Mouse (Mus musculus) liver, postnatal 0 days (tissue): ENCODE measurements at regions not wholly inside any gene's neighbourhood (a gene's known extent, or its start where the extent isn't known, plus 50 kb on each side); places are given as distances from the start of the nearest gene placed in this dataset.

ENCODE experiments used
- ATAC-seq: fragments of 200-750 bp; cut with Nextera tagmentation; 2 replicates; pipeline ENCODE4 v1.8.0; 2017; ENCODE audit warnings: mild to moderate bottlenecking, moderate library complexity
- DNase-seq: peaks from one replicate; pipeline ENCODE4 v3.0.0-alpha.2; 2016
- H3K27ac ChIP-seq: fragments of 300-500 bp; sonication (generic); 2 replicates; pipeline ENCODE4 v1.5.1; 2014; ENCODE audit warnings: antibody characterized with exemption, moderate library complexity, mild to moderate bottlenecking, low read depth
- H3K27me3 ChIP-seq: fragments of 300-500 bp; sonication (generic); 2 replicates; pipeline ENCODE4 v1.6.1; 2014; ENCODE audit warnings: low read length, control low read depth, mixed read lengths; ENCODE audit not compliant: insufficient read depth
- H3K36me3 ChIP-seq: fragments of 300-500 bp; sonication (generic); replicated peaks from 2 replicates; pipeline ENCODE4 v1.6.1; 2014; ENCODE audit warnings: mild to moderate bottlenecking, control low read depth, low read length, moderate library complexity, mixed read lengths; ENCODE audit not compliant: insufficient read depth
- H3K4me1 ChIP-seq: fragments of 300-500 bp; sonication (generic); 2 replicates; pipeline ENCODE4 v1.6.1; 2014; ENCODE audit warnings: antibody characterized with exemption, mild to moderate bottlenecking, control low read depth; ENCODE audit not compliant: insufficient read depth
- H3K4me2 ChIP-seq: fragments of 300-500 bp; sonication (generic); 2 replicates; pipeline ENCODE4 v1.6.1; 2014; ENCODE audit warnings: low read depth, mild to moderate bottlenecking, low read length, moderate library complexity, mixed read lengths
- H3K4me3 ChIP-seq: fragments of 300-500 bp; sonication (generic); 2 replicates; pipeline ENCODE4 v1.5.1; 2014; ENCODE audit warnings: low read depth, low read length
- H3K9ac ChIP-seq: fragments of 300-500 bp; sonication (generic); replicated peaks from 2 replicates; pipeline ENCODE4 v1.6.1; 2014; ENCODE audit warnings: mild to moderate bottlenecking, moderate library complexity
- H3K9me3 ChIP-seq: fragments of 300-500 bp; sonication (generic); 2 replicates; pipeline ENCODE4 v1.6.1; 2016; ENCODE audit warnings: mild to moderate bottlenecking, control low read depth, low read length, mixed read lengths
- CTCF ChIP-seq: sonication (generic); IDR thresholded peaks from 2 replicates; pipeline ENCODE4 v1.5.1; 2016; ENCODE audit warnings: antibody characterized with exemption, low read depth
- EP300 ChIP-seq: IDR thresholded peaks from 2 replicates; pipeline ENCODE4 v1.6.1; 2016; ENCODE audit warnings: antibody characterized with exemption, low read depth, mild to moderate bottlenecking
- WGBS: fragments of 180-500 bp; shearing (Covaris S2); extraction: QIAGEN DNeasy Blood & Tissue Kit; methylation state at CpG from one replicate; pipeline ENCODE4 v1.1.7; 2014; ENCODE audit not compliant: insufficient replicate concordance; 5-methylcytosine and 5-hydroxymethylcytosine counted together

GRCm38 (mm10) chr2:178878436-178878835 is 448.1 kb downstream of the Cdh26 start:
- 84% methylated on average over 12 of the region's 12 CpGs for WGBS
- Histone ChIP-seq H3K27me3 (no peaks in the 10 kb centered on the region), H3K4me3 (no peak overlapping the region), H3K9ac (no peak overlapping the region), H3K4me2 (no peak overlapping the region), H3K36me3 (no peaks in the 10 kb centered on the region), H3K4me1 (no peaks in the 10 kb centered on the region), H3K9me3 (no peaks in the 10 kb centered on the region), H3K27ac (no peak overlapping the region)
- no peak for ATAC-seq
- DNase-seq = no peak
- TF ChIP-seq EP300 (no peak), CTCF (no peak)

DNA sequence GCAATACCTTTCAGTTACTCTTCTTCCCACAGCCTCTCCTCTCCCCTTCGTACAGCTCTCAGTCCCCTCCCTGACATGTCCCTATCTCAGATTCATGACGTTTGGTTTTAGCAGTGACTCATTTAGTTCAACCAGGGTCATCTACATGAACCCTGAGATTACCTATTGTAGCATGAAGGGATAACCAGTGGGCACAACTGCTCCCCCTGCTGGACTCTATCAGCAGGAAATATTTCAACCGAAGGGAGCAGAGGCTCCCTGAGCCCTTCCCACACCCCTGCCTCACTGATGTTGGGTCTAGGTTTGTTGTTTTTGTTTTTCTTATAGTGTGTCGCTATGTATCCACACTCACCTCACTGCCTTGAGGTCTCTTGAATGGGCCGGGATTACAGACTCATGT is 455.4 kb downstream of the Cdh26 start:
- no peak for TF ChIP-seq EP300
- peak; percentile 61 for TF ChIP-seq CTCF
- H3K27me3 ChIP-seq = no peaks in the 10 kb centered on the region
- no peak overlapping the region for H3K27ac ChIP-seq
- H3K4me3 ChIP-seq = no peak overlapping the region
- ATAC-seq (no peak), DNase-seq (no peak)
- no peaks in the 10 kb centered on the region for H3K4me1 ChIP-seq
- no peak overlapping the region for H3K9ac ChIP-seq
- 34% methylated on average over 5 of the region's 5 CpGs for WGBS
- no peak overlapping the region for H3K4me2 ChIP-seq
- H3K36me3 ChIP-seq = no peaks in the 10 kb centered on the region
- no peaks in the 10 kb centered on the region for H3K9me3 ChIP-seq

DNA sequence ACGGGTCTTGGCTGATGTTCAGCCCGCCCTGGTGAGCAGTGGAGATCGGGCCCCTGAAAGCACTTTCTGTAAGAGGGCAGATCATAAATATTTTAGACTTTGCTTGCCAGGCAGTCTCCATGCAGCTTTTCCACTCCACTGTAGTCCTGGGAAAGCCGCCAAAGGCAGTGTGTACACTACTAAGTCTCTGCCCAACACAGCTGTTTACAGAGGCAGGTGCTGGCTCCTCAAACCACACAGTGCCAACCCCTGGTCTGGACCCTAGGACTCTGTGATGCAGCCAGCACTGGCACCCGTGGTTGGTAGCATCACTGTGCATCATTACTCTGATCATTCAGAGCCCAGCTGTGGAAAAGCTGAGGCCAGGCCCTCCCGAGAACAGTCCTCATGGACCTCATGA is 458.4 kb downstream of the Cdh26 start:
- no peak overlapping the region for H3K4me2 ChIP-seq
- H3K27ac ChIP-seq = no peak overlapping the region
- no peaks in the 10 kb centered on the region for H3K36me3 ChIP-seq
- no peak overlapping the region for H3K4me3 ChIP-seq
- no peaks in the 10 kb centered on the region for H3K27me3 ChIP-seq
- no peaks in the 10 kb centered on the region for H3K9me3 ChIP-seq
- DNase-seq (no peak), ATAC-seq (no peak)
- H3K9ac ChIP-seq = no peak overlapping the region
- no peaks in the 10 kb centered on the region for H3K4me1 ChIP-seq
- TF ChIP-seq CTCF = no peak
- TF ChIP-seq EP300 = no peak
- WGBS = 60% methylated on average over 6 of the region's 6 CpGs

- Histone ChIP-seq H3K4me2 (no peak overlapping the region), H3K4me1 (no peaks in the 10 kb centered on the region), H3K36me3 (no peaks in the 10 kb centered on the region), H3K27ac (no peak overlapping the region), H3K27me3 (no peaks in the 10 kb centered on the region), H3K9me3 (no peaks in the 10 kb centered on the region), H3K9ac (no peak overlapping the region), H3K4me3 (no peak overlapping the region)
- ATAC-seq = no peak
- WGBS = 52% methylated on average over 5 of the region's 5 CpGs
- TF ChIP-seq CTCF = no peak
- TF ChIP-seq EP300 = no peak
- DNase-seq = no peak
Measured at GRCm38 (mm10) chr2:178902397-178902796, 472.1 kb downstream of the Cdh26 start.

DNA sequence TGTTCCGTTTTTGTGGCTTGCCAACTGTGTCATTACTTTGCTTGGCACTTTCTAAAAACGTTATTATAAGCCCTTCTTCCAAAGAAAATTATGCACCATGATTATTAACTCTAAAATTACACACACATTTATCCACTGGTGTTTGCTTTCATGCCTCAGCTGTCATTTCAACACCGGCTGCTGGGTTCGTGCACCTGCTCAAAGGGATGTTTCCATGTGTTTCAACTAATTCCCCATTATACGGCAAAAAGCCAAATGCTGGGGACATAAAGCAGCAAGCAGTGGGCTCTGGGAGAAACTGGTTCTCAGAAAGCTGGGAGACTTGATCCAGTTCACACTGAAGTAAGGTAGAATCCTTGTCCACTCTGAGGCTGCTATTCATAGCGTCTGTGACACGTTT is 479.0 kb downstream of the Cdh26 start:
- H3K4me3 ChIP-seq = no peak overlapping the region
- TF ChIP-seq EP300 (no peak), CTCF (no peak)
- no peak overlapping the region for H3K27ac ChIP-seq
- no peak overlapping the region for H3K9ac ChIP-seq
- H3K27me3 ChIP-seq = no peaks in the 10 kb centered on the region
- DNase-seq = no peak
- ATAC-seq = no peak
- no peaks in the 10 kb centered on the region for H3K9me3 ChIP-seq
- H3K4me2 ChIP-seq = no peak overlapping the region
- no peaks in the 10 kb centered on the region for H3K4me1 ChIP-seq
- 81% methylated on average over 7 of the region's 7 CpGs for WGBS
- no peaks in the 10 kb centered on the region for H3K36me3 ChIP-seq

DNA sequence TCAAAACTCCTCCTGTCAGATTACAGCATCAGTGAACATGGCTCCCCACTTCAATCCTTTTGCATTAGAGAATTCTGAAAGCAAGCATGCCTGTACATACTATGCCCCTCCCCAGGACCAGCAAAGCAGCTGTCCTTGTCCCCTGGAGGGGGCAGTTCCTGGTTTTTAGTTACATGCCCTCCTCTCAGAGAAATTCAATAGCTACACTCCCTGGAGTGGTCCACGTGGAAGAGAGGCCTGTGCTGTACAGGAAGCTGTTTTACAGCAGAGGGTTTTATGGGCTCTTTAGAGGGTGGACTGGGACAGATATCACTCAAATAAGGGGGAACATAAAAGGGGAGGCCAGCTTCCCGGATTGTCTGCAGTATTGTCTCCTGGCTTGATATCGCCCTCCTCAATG is 481.3 kb downstream of the Cdh26 start:
- no peak for ATAC-seq
- no peak for TF ChIP-seq CTCF
- TF ChIP-seq EP300 = no peak
- Histone ChIP-seq H3K4me3 (no peak overlapping the region), H3K9me3 (no peaks in the 10 kb centered on the region), H3K4me2 (no peak overlapping the region), H3K9ac (no peak overlapping the region), H3K27me3 (no peaks in the 10 kb centered on the region), H3K27ac (no peak overlapping the region), H3K36me3 (no peaks in the 10 kb centered on the region), H3K4me1 (no peaks in the 10 kb centered on the region)
- no peak for DNase-seq
- 57% methylated on average over 3 of the region's 3 CpGs for WGBS

- 79% methylated on average over 6 of the region's 6 CpGs for WGBS
- ATAC-seq = no peak
- Histone ChIP-seq H3K4me3 (no peak overlapping the region), H3K36me3 (no peaks in the 10 kb centered on the region), H3K4me1 (no peaks in the 10 kb centered on the region), H3K9me3 (no peaks in the 10 kb centered on the region), H3K4me2 (no peak overlapping the region), H3K27me3 (no peaks in the 10 kb centered on the region), H3K9ac (no peak overlapping the region), H3K27ac (no peak overlapping the region)
- TF ChIP-seq CTCF (no peak), EP300 (no peak)
- no peak for DNase-seq
Measured at GRCm38 (mm10) chr2:178916316-178917033, 486.1 kb downstream of the Cdh26 start.
